Mouse (Mus musculus) cortical plate, adult 2 months (tissue): ENCODE data around the gene Drd3.

Experiments
- CTCF ChIP-seq: fragments of 200-500 bp; IDR thresholded peaks from 2 replicates; pipeline ENCODE4 v1.5.1; 2011; ENCODE audit warnings: mild to moderate bottlenecking, control low read depth, low read length; ENCODE audit not compliant: insufficient read depth; ENCODE audit errors: extremely low read depth
- POLR2A ChIP-seq: fragments of 200-500 bp; IDR thresholded peaks from 2 replicates; pipeline ENCODE4 v1.6.1; 2011; ENCODE audit warnings: mild to moderate bottlenecking, low read length, control low read depth; ENCODE audit not compliant: insufficient read depth; ENCODE audit errors: extremely low read depth

GRCm38 (mm10) chr16:43776886-43777285, 23.1 kb downstream of the Drd3 start:
- TF ChIP-seq CTCF, result no peak
- TF ChIP-seq POLR2A, result no peak
